Mouse (Mus musculus) CH12.LX (cell line): ENCODE measurements around the gene Tep1.

ENCODE experiments used
- CHD2 ChIP-seq: IDR thresholded peaks from 2 replicates; pipeline ENCODE4 v1.6.1; 2011; ENCODE audit warnings: low read length, improper control_type of control experiment
- CTCF ChIP-seq, 2 experiments: IDR thresholded peaks in 1 of 2; conservative IDR thresholded peaks in 1 of 2; 2 replicates each; pipeline ENCODE4 v1.5.1; 2011 to 2012; ENCODE audit warnings: low read depth in 2 of 2, low read length in 2 of 2, improper control_type of control experiment in 1 of 2, inconsistent platforms in 1 of 2, mild to moderate bottlenecking in 1 of 2, moderate library complexity in 1 of 2
- E2F4 ChIP-seq: IDR thresholded peaks from 2 replicates; pipeline ENCODE4 v1.6.1; 2011; ENCODE audit warnings: low read depth, low read length, improper control_type of control experiment; ENCODE audit not compliant: insufficient replicate concordance
- POLR2A ChIP-seq: IDR thresholded peaks from 2 replicates; pipeline ENCODE4 v1.6.1; 2011; ENCODE audit warnings: low read depth, mild to moderate bottlenecking, improper control_type of control experiment, low read length
- ZNF384 ChIP-seq: IDR thresholded peaks from 2 replicates; pipeline ENCODE4 v1.6.1; 2012; ENCODE audit warnings: low read depth, low read length, improper control_type of control experiment, inconsistent platforms

- TF ChIP-seq CTCF (conservative IDR thresholded peaks at IDR 0.05 in 1 of 2, IDR thresholded peaks at IDR 0.05 in 1 of 2; ENCODE audit: low read depth in 2 of 2, low read length in 2 of 2) (no peak), CHD2 (no peak), E2F4 (no peak), ZNF384 (no peak), POLR2A (no peak)
Observed at GRCm38 (mm10) chr14:50904828-50905129, 34.4 kb upstream of the Tep1 start.
